Mouse (Mus musculus): ENCODE results near the gene Efcab9.

- TF ChIP-seq EP300 (IDR thresholded peaks at IDR 0.05; ENCODE audit: insufficient read depth, low read depth, low read length) = no peak
- TF ChIP-seq POLR2A (IDR thresholded peaks at IDR 0.05; ENCODE audit: insufficient read depth, low read length) = no peak
- no peak for TF ChIP-seq CTCF (IDR thresholded peaks at IDR 0.05; ENCODE audit: low read depth, low read length)
These were observed 31.8 kb upstream of the Efcab9 start for GRCm38 (mm10) chr11:32563660-32564059.

Measured in ES-Bruce4 (cell line).